Mouse (Mus musculus) testis, postnatal 14 days (tissue): ENCODE measurements around the gene Gm525.
"Not testable (repeated sequence)": the region's sequence is repeated elsewhere in the genome, so short reads cannot be mapped to it uniquely, and the experiment has no call there.

Experiments used
- DNase-seq: peaks from one replicate; pipeline ENCODE4 v3.0.0; 2021; ENCODE audit warnings: low spot score

Gm525 gene

DNA sequence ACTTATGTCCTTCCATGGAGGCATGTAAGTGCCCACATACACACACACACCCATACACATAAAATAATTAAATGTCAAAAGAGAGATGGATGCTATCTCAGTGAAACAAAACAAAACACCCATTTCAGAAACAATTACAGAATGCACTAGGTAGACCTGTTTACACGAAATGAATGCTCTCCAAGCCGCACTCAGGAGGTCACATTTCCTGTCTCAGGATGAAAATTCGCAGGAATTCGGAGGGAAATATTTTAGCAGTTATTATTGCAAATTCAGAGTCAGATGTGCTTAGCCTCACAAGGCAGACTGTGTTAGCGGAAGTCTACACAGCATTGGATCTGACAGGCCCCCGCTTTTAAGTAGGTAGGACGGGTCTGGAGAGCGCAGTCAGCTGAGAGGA lies at the start of gene Gm525:
Gm525 (plus strand) TSS at position 301 of the 400 bp plus-strand sequence.
- DNase-seq, result no peak

DNA sequence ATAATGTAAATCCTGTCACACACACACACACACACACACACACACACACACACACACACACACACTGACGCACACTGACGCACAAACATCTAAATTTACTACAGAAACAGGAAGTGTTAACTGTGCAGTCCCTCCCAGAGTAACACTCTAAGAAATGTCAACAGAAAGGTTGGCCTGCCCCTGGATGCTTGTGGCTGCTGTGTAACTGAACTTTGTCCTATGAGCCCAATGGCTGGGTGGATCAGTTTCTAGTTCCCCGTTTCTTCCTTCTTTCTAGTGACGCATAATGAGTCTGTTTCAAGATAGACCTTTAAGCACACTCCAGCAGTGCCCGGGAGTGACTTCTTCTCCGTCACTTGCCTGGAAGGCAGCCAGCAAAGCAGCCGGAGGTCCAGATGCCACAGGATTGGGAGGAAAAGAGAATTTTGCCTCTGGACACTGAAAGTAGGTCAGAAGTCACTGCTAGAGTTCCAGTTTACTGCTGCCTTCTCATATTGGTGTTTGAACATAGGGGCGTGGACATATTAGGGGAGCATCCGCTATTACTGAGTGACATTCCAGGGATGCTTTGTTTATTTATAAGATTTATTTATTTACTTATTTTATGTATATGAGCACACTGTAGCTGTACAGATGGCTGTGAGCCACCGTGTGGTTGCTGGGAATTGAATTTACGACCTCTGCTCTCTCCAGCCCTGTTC lies 49.3 kb upstream of the Gm525 start:
- DNase-seq, result peak; percentile 62

DNA sequence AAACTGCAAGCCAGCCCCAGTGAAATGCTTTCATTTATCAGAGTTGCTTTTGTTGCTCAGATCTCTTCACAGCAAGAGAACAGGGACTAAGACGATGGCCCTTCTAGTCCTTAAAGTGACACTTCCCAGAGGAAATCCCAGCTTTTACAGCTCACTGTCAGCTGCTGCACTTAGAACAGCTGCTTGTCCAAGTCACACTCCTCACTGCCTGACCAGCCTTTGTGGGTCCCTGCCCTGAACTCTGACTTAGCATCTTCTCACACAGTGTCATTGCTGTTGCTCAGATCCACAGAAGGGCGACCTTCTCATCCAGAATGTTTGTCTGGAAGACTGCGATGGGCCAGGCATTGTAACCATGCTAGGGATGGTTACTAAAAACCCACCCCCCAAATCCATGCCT lies 48.0 kb upstream of the Gm525 start:
- DNase-seq, result no peak

DNA sequence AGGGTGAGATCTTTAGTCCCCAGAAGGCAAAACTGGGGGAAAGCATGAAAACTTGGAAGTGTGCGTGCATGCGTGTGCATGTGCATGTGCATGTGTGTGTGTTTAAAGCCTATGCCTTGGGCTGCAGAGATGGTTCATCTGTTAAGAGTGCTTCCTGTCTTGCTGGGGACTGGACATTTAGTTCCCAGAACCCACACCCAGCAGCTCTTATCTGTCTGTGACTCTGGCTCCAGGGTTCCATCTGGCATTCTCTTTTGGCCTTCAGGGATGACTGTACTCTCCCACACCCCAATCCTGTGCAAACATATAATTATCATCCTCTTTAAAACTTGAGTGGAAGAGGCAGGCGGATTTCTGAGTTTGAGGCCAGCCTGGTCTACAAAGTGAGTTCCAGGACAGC lies 47.5 kb upstream of the Gm525 start:
- DNase-seq, result no peak

DNA sequence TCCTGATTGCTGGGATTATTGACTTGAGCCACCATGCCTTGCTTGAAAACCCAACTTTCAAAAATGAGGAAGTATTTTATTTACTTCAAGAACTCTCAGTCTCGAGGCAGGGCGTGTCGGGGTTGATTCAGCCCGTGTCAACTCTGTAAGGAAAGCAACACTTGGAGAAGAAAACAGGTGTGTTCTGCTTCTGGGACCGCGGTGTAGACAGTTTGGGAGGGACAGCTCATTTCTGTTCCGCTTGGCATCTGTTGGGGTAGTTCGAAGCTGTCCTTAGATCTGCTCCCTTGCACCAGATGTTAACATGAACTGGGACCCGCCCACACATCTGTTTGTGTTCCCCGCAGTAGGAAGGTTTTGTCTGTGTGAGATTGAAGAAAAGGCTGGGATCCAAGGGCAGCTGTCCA lies 45.7 kb upstream of the Gm525 start:
- no peak for DNase-seq

DNA sequence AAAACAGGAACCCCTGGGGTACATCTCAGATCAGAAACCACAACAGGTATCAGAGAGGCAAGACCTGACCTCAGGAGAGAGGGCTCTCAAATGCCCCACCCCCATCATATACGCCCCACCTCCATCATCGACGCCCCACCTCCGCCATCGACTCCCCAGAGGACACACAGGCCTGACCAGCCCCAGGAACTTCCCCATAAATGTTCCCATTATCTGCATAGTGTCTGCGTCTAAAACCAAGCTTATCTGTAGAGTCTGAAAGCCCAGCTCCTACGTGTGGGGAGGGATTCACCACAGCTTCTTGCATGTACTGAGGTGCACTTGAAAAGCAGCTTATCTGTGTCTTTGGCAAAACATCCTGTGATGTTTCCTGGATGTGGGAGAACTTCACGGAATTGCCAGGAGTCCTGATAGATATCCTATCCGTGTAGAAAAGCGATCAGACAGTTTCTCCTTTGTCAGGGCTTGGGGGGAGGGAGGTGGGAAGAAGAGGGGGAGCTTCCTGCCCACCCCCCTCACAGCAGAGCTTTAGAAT lies 44.7 kb upstream of the Gm525 start:
- DNase-seq, result peak; percentile 69

DNA sequence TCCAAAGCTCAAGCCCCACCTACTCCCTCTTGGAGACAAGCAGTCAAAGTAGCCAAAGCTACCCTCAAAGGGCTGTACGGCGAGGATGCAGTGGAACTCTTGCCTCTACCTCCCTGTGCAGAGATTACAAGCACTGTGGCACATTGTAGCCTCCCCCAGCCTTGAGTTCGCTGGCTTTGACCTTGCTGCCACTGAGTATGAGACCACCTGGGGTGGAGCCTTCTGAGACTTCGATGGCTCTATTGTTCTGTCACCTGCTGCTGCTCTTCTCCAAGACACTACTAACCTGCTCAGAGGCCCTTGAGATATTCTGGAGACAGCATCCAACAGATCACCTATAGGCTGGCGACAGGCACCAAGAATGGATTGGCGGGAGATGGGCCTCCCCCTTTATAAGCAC lies 43.1 kb upstream of the Gm525 start:
- no peak for DNase-seq

DNA sequence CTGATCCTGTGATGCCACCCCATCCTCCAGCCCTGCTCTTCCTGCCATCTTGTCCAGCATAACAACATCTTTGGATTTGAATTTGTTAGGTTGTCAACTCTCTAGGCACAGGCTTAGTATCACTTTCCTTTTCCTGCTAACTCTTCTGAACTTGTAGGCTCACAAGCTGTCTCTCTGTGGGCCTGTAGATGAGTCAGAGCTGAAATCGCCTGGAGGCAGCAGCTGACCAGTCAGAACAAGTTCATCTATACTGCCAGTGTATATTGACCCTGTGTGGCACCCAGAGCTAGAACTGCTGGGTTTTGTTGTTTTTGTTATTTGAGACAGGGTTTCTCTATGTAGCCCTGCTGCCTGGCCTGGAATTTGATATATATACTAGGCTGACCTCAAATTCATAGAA lies 42.5 kb upstream of the Gm525 start:
- DNase-seq, result no peak

DNA sequence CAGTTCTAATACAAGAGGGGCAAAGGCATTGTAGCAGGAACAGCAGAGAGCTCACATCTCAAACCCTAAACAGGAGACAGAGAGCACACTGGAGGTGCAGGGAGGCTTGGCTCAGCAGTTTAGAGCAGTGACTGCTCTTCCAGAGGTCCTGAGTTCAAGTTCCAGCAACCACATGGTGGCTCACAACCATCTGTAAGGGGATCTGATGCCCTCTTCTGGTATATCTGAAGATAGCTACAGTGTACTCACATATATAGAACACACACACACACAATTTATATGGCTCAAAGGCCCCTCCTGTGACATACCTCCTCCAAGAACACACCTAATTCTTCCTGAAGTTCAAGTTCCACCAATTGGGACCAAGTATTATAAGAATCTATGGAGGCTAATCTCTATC lies 39.0 kb upstream of the Gm525 start:
- no peak for DNase-seq

DNA sequence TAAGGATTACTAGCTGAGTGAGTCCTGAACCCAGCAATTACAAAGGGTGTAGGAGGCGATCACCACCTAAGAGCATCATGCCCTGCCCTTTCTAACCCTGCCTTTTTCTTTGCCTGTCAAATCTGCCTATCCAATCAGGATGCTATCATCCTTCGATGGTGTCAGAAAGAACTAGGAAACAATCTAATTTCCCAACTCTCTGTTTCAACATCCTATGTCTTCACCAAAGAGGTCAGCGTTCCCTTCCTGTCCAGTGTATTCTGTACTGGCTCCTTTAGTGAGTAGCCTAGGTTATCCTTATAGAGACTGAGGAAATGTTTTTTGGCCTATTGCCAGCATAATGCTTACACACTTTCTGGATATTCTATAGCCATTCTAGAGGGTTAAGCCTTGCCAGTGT lies 38.1 kb upstream of the Gm525 start:
- DNase-seq, result no peak

DNA sequence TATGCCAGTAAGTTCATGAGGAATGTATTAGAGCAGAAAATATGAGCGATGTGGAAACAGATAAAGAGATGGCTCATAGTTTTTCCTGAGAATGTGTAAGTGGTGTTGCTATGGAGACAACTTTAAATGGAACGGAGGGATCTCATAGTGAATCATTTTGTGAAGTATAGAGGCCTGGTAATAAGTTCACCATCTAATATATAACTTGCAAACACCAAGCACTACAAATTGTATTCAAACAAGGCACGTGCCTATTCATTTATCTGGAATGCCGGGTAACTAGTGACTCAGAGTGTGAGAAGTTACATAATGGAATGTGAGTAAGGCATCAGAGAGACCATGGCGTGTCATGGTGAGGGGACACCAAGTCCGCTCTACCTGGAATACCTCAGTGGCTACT lies 35.1 kb upstream of the Gm525 start:
- DNase-seq, result no peak

DNA sequence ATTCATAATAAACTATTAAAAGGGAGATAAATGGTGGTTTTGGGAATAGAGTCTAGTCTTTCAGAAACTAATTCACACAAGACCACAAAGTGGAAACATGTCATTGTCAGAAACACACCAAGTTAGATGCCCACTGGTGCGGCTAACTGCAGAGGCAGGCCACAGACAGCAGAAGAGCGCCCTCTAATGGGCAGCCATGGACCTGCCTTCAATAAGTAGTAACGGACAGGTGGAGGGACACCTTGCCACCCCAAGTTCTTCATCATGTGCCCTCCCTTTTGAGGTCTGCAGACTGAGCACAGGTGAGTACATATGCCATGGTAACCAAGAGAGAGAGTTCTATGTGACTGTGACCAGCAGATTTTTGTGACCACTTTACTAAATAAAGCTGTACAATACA lies 34.3 kb upstream of the Gm525 start:
- DNase-seq, result peak; percentile 32

DNA sequence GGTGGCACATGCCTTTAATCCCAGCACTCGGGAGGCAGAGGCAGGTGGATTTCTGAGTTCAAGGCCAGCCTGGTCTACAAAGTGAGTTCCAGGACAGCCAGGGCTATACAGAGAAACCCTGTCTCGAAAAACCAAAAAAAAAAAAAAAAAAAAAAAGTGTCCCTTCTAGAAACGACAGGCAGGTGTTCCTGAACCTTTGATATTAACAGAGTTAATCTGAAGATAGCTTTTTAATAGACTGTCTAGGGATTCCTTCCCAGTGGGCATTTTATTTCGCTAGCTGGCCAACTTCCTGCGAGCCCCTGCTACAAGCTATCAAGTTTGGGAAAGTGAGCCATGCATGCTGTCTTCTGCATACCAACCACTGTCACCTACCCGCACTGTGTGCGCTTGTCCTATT lies 32.6 kb upstream of the Gm525 start:
- not testable (repeated sequence) for DNase-seq

DNA sequence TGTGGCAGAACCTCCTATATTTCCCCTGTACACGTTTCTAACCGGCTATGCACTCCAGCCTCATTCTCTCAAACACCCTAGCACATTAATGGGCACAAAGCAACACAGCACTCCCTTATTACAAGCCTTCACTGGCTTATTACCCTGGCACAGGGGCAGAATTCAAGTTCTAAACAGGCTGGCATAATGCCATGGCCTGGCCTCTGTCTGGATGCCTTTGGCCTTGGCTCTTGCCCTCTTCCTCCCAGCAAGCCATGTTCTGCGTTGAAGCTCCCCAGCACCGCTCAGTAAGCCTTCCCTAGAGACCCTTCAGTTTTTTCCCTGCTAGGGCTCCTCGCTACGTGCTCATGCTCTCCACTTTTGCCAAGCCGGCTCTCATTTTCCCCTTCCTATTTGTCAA lies 30.6 kb upstream of the Gm525 start:
- DNase-seq, result no peak

DNA sequence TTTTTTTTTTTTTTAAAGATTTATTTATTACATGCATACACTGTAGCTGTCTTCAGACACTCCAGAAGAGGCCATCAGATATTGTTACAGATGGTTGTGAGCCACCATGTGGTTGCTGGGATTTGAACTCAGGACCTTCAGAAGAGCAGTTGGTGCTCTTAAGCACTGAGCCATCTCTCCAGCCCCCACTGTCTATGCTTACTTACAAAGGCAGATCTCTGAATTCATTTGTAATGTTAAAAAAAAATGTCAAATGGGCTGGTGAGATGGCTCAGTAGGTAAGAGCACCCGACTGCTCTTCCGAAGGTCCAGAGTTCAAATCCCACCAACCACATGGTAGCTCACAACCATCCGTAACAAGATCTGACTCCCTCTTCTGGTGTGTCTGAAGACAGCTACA lies 28.1 kb upstream of the Gm525 start:
- not testable (repeated sequence) for DNase-seq

DNA sequence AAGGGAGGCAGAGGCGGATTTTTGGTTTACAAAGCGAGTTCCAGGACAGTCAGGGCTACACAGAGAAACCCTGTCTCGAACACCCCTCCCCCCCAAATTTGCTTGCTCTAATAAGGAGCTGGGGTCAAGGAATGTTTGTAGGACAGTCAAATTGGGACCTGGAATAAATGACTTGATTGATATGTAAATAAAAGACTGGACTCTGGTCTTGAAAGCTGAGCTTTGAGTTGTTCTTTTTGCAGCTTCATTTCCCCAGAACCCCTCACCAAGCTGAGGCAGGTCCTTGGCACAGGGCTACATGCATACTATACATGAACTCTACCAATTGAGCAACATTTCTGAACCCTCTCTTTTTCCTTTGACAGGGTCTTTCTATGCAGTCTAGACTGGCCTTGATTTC lies 27.6 kb upstream of the Gm525 start:
- no peak for DNase-seq

DNA sequence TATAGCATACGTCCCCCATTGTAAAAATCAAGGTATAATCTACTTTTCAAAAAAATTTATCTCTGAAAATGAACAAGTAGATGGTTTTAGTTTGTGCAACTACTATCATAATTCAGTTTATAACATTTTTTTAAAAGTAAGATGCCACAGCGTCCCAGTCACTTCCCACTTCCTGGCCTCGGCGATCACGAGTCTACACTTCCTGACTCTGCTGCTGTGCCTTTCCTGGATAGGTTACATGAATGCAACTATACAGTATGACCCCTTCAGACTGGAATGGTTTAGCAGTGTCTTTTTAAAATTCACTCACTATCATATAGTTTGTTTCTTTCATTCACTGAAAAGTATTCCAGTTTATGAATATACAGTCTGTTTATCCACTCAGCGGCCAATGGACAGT lies 21.9 kb upstream of the Gm525 start:
- no peak for DNase-seq

DNA sequence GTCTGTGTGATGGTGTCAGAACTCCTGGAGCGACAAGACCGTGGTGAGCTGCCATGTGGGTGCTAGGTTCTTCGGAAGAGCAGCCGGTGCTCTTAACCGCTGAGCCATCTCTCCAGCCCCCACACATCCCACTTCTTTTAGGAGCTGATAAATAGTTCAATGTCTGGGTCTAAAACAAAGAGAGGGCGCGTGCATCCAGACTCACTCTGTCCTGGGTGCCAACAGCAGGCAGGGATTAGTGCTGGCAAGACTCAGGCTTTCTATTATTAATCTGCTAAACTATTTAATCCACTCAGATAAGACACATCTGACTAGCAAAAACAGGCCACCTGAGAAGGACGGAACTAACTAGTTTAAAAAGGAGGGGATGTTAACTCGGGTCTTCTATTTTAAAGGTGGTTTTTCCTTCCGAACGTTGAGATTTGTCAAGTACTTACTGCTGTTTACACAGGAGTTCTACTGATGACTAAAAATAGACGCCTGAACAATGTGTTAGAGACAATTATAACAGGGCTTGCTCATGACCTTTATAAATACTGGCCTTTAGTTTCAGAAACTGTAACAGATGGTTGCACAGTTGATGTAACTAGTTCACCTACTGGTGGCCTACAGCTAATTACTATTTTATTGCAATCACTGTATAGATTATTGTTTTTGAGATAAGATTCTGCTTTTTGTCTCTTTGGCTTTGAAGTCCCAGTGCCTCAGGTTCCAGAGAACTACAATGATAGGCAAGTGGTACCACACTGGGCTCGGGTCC lies 17.5 kb upstream of the Gm525 start:
- DNase-seq, result no peak

DNA sequence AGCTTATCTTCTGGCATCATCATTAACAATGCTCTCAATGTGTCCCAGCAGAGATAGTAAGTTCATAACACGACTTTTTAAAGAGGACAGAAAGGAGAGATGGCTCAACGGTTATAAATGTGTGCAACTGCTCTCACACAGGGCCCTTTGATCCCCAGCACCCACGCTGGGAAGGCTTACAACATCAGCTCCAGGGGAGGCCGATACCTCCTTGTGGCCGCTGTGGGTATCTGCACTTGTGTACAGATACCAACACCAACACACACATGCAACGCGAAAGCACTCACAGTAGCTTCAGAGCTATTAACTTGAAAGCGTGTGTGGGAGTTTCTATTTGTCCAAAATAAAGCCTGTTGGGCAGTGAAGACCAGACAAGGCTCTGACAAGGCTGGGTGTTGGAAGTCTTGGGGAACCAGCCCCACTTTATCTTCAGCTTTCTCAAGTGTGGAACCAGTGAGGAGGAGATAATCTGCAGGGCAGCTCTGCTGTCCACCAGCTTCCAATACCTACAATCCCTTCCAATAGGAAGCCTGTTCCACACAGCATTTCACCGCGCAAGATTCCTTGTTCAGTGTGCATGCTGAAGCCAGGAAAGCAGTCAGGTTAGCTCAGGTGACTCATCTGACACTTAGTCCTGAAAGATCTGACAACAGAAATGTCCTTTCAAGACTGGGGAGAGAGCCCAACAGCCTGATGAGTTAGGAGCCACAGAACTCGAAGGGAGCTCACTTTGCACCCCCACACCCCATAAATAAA lies 14.9 kb upstream of the Gm525 start:
- no peak for DNase-seq

DNA sequence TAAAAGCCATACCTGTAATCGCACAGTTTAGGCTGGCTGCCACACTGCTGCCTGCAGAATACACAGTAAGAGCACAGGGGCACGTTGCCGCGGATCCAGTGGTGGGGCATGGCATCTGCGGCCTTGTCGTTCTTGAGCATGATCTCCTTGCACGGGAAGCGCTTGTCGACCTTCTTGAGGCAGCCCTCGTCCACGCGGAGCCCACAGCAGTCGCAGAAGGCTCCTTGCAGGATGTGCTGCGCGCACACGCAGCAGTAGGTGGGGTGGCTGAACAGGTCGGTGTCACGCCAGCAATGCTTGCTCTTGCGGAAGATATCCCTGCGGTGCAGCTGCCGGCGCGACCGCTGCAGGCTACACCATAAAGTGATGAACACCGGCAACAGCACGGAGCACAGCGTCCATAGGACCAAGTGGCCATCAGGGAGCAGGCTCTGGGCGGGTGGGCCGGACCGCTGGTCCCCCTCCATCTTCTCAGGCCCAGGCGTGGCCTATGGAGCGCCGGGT lies 13.7 kb upstream of the Gm525 start:
- DNase-seq, result no peak

DNA sequence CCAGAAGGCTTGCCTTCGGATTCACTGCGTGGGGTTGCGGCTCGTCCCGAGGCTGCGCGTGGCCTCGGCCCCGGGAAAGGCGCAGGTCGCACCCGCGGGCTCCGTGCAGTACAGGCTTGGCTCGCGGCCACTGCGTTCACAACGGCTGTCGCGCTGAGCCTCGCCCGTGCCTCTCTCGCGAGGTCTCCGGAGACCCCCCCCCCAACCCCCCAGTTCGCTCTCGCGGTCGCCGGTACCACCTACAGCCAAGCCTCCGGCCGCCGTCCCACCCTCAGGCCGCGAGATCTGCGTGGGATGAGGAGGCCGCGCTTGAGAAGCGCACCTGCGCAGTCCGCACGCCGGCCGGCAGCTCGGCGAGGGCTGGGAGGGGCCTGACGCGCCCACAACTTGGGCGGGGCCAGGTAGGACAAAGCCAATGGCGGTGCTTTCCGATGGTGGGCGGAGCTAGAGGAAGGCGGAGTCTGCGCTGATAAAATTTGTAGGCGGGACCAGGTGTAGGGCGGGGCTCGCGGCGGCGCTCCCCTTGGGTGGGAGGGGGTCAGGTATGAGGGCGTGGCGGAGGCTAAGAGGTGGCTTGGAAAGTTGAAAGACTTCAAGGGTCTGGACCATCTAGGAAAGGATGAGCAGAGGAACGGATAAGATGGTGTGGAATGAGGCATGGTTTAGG lies 13.1 kb upstream of the Gm525 start:
- DNase-seq, result peak; percentile 96

DNA sequence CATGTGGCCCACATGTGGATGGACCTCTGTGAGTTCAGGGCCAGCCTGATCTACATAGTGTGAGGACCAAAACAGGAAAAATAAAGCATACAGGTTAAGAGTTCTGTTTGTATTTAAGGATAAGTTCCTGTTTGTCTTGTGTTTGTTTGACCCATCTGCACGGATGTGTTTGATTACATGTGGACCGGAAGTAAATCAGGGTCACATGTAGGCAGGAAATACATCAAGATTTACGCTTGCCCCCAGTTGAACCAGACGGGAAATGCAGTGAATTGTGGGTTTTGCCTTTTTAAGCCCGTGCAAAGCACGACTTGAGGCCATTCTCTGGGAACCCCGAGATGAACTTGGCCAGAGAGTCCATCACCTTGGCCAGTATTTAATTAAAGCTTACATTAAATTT lies 12.3 kb upstream of the Gm525 start:
- DNase-seq, result no peak
